Mouse (Mus musculus) embryonic facial prominence, embryonic 12.5 days (tissue): ENCODE data around the gene Axdnd1. TPM values are rescaled to one million over a fixed set of nuclear protein-coding genes. Genes with fewer than 3 reads are reported as not detected.

Source experiments
- polyA plus RNA-seq: library from polyadenylated mRNA; unstranded; fragments of >200 nt; fragmentation: Nextera tagmentation; extraction: Ambion mirVana; gene quantifications from 2 replicates; pipeline ENCODE4 v1.2.1, GENCODE M21; 2016

The Axdnd1 gene
- polyA plus RNA-seq, 1 experiment from 2014 or later = 0.27 TPM

Other genes with a start within 250 kb of the Axdnd1 start
- 1.3 and 1.8 TPM in 2 replicates for gene Fam163a, start 216.1 kb downstream of the Axdnd1 start, polyA plus RNA-seq
- gene Tdrd5, start 117.5 kb downstream of the Axdnd1 start, polyA plus RNA-seq = 0.13 TPM in 2 replicates
- not detected in 2 replicates for gene Nphs2, start 110.4 kb downstream of the Axdnd1 start, polyA plus RNA-seq
- 793 and 849 TPM in 2 replicates for gene Gm2000, start 55.1 kb downstream of the Axdnd1 start, polyA plus RNA-seq
- 29.1 and 30.7 TPM in 2 replicates for gene Soat1, start 53.2 kb upstream of the Axdnd1 start, polyA plus RNA-seq
- 0.27 and 0.38 TPM in 2 replicates for gene Gm10031, start 102.9 kb upstream of the Axdnd1 start, polyA plus RNA-seq
- gene Abl2, start 137.6 kb upstream of the Axdnd1 start, polyA plus RNA-seq = 5.3 and 6.1 TPM in 2 replicates